Mouse (Mus musculus) olfactory bulb, adult 2 months (tissue): ENCODE results near the gene Ubxn1.

Experiments
- CTCF ChIP-seq: fragments of 200-500 bp; IDR thresholded peaks from 2 replicates; pipeline ENCODE4 v1.5.1; 2012; ENCODE audit warnings: low read depth, mild to moderate bottlenecking, low read length, moderate library complexity; ENCODE audit not compliant: insufficient read depth
- POLR2A ChIP-seq: fragments of 200-500 bp; IDR thresholded peaks from 2 replicates; pipeline ENCODE4 v1.6.1; 2012; ENCODE audit warnings: mild to moderate bottlenecking, low read depth, low read length, moderate library complexity; ENCODE audit not compliant: insufficient read depth

GRCm38 (mm10) chr19:8897865-8898495 is 26.7 kb downstream of the Ubxn1 start, which contains the start of gene Ganab:
- TF ChIP-seq CTCF (peak; percentile 40; the same call in 1 of the 2 replicates), POLR2A (peak; percentile 74)
